Mouse (Mus musculus) olfactory bulb, adult 2 months (tissue): ENCODE results near the gene Masp2. TPM values are rescaled to one million over a fixed set of nuclear protein-coding genes. Genes with fewer than 3 reads are reported as not detected.
A peak's percentile ranks its signal among the peaks of the same experiment; 100 is the strongest.

Experiments used
- H3K27ac ChIP-seq: fragments of 200-500 bp; 2 replicates; pipeline ENCODE4 v1.5.1; 2012; ENCODE audit warnings: low read depth, low read length; ENCODE audit not compliant: insufficient read depth
- H3K4me1 ChIP-seq: fragments of 200-500 bp; 2 replicates; pipeline ENCODE4 v1.6.1; 2012; ENCODE audit warnings: low read length; ENCODE audit not compliant: control insufficient read depth, insufficient read depth
- H3K4me3 ChIP-seq: fragments of 200-500 bp; 2 replicates; pipeline ENCODE4 v1.5.1; 2012; ENCODE audit warnings: mild to moderate bottlenecking, low read depth, low read length, moderate library complexity; ENCODE audit not compliant: insufficient read depth
- CTCF ChIP-seq: fragments of 200-500 bp; IDR thresholded peaks from 2 replicates; pipeline ENCODE4 v1.5.1; 2012; ENCODE audit warnings: low read depth, mild to moderate bottlenecking, low read length, moderate library complexity; ENCODE audit not compliant: insufficient read depth
- POLR2A ChIP-seq: fragments of 200-500 bp; IDR thresholded peaks from 2 replicates; pipeline ENCODE4 v1.6.1; 2012; ENCODE audit warnings: mild to moderate bottlenecking, low read depth, low read length, moderate library complexity; ENCODE audit not compliant: insufficient read depth
- WGBS: fragments of 180-500 bp; shearing (Covaris S2); methylation state at CpG from one replicate; pipeline ENCODE4 v1.1.7; 2018; 5-methylcytosine and 5-hydroxymethylcytosine counted together
- polyA plus RNA-seq: library from polyadenylated mRNA; stranded (reverse); fragments of >200 nt; gene quantifications from 2 replicates; pipeline ENCODE4 v1.2.4, GENCODE M21; 2012; ENCODE audit warnings: low replicate concordance; ENCODE audit not compliant: missing spikeins, insufficient read depth, insufficient read length

Gene Masp2
- polyA plus RNA-seq, 1 experiment, result not detected

GRCm38 (mm10) chr4:148643291-148644156, 41.2 kb downstream of the Masp2 start, which contains the start of gene Gm572:
TSS of gene Gm572 (plus strand) at chr4:148643317.
- no peak for TF ChIP-seq POLR2A
- no peak for TF ChIP-seq CTCF
- WGBS, result 64% methylated on average over 15 of the region's 15 CpGs
- peaks cover 4% of the 10 kb centered on the region for H3K4me1 ChIP-seq
- H3K4me3 ChIP-seq, result 0 out of 2 replicates have a peak within 1 kb of the TSS, but pooled peaks have one; percentile 2
- H3K27ac ChIP-seq, result no peak within 1 kb of the TSS

DNA sequence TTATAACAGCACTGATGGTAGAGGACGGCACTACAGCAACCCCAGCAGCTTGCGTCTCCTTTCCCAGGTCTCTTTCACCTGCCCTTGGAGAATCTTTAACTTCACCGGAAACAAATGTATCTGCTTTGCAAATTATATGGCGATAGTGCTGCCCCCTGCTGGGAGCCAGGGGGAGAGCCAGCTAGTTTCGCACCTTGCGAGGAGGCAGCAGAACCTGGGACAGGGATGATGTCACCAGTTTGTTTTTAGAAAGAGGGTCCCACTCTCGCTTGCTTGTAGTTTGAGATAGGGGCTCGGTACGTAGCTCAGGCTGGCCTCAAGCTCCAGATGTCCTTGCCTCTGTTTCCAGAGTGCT, 41.8 kb downstream of the Masp2 start:
- TF ChIP-seq CTCF (peak; percentile 75), POLR2A (no peak)
- Histone ChIP-seq H3K4me1 (peaks cover 4% of the 10 kb centered on the region), H3K27ac (no peak overlapping the region), H3K4me3 (0 out of 2 replicates have a peak overlapping the region, but pooled peaks have one; percentile 2)
- 6% methylated on average over 9 of the region's 9 CpGs for WGBS

- no peak overlapping the region for H3K27ac ChIP-seq
- 87% methylated on average over 6 of the region's 6 CpGs for WGBS
- H3K4me1 ChIP-seq, result peaks cover 4% of the 10 kb centered on the region
- H3K4me3 ChIP-seq, result no peak overlapping the region
- TF ChIP-seq CTCF, result no peak
These were observed 42.6 kb downstream of the Masp2 start for GRCm38 (mm10) chr4:148644926-148645325.

GRCm38 (mm10) chr4:148646616-148647015, 44.3 kb downstream of the Masp2 start:
- H3K4me1 ChIP-seq, result peaks cover 4% of the 10 kb centered on the region
- H3K27ac ChIP-seq, result no peak overlapping the region
- no peak overlapping the region for H3K4me3 ChIP-seq
- TF ChIP-seq CTCF, result no peak
- no peak for TF ChIP-seq POLR2A
- 46% methylated on average over 11 of the region's 11 CpGs for WGBS

- Histone ChIP-seq H3K4me1 (no peaks in the 10 kb centered on the region; the same call in 1 of the 2 replicates), H3K4me3 (no peak overlapping the region), H3K27ac (no peak overlapping the region)
- 81% methylated on average over 3 of the region's 3 CpGs for WGBS
- TF ChIP-seq POLR2A (no peak), CTCF (no peak)
These were observed 47.0 kb downstream of the Masp2 start for GRCm38 (mm10) chr4:148649309-148649708.

- Histone ChIP-seq H3K27ac (no peak overlapping the region), H3K4me1 (no peaks in the 10 kb centered on the region; the same call in 1 of the 2 replicates), H3K4me3 (no peak overlapping the region)
- 85% methylated on average over 9 of the region's 9 CpGs for WGBS
- TF ChIP-seq CTCF (no peak), POLR2A (no peak)
These were observed 48.7 kb downstream of the Masp2 start for GRCm38 (mm10) chr4:148651045-148651444.

DNA sequence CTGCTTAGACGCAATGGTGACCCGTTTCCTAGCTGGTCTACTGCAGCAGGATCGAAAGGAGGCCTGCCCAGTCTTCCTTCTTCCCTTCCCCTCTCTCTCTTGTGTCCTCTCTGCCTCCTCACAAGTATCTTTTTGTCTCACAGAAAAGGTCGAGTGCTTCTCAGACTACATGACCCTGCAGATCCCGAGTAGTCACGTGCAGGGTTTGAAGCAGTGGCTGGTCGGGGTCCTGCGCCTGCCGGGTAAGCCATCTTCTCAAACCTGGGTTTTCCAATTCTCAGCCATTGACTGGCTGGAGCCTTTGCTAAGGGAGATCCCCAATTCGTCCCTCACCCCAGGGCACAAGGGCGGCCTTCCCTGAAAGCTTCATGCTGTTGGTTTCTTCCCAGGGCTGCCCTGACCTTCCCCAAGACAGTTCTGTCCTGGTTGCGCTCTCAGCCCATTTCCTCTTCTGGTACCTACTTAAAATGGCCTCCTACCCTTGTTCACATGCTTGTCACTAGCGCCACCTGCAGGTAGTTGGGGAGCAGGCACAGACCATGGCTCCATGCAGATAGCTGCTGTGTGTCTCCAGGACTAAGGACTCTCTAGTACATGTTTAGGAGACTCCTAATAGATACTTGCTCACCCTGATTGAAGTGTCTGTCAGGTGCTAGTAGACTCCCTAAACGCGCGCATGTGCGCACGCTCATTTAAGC, 52.5 kb downstream of the Masp2 start:
- Histone ChIP-seq H3K4me1 (peaks cover 7% of the 10 kb centered on the region), H3K4me3 (no peak overlapping the region), H3K27ac (no peak overlapping the region)
- 90% methylated on average over 18 of the region's 18 CpGs for WGBS
- TF ChIP-seq POLR2A, result no peak

GRCm38 (mm10) chr4:148656691-148657258, 54.4 kb downstream of the Masp2 start:
- Histone ChIP-seq H3K27ac (no peak overlapping the region), H3K4me3 (no peak overlapping the region), H3K4me1 (peaks cover 7% of the 10 kb centered on the region)
- no peak for TF ChIP-seq POLR2A
- TF ChIP-seq CTCF, result no peak
- 53% methylated on average over 15 of the region's 15 CpGs for WGBS

- TF ChIP-seq POLR2A (no peak), CTCF (no peak)
- Histone ChIP-seq H3K4me1 (peaks cover 12% of the 10 kb centered on the region), H3K4me3 (no peak overlapping the region), H3K27ac (no peak overlapping the region)
- 86% methylated on average over 13 of the region's 13 CpGs for WGBS
These were observed 55.4 kb downstream of the Masp2 start for GRCm38 (mm10) chr4:148657776-148658175.
